Mouse (Mus musculus) testis, adult 2 months (tissue): ENCODE data around the gene Myh9.
A peak's percentile ranks its signal among the peaks of the same experiment; 100 is the strongest.

Source experiments
- CTCF ChIP-seq: fragments of 200-500 bp; IDR thresholded peaks from 2 replicates; pipeline ENCODE4 v1.5.1; 2012; ENCODE audit warnings: low read depth, mild to moderate bottlenecking, inconsistent platforms, low read length, moderate library complexity; ENCODE audit not compliant: control insufficient read depth, insufficient read depth, insufficient replicate concordance
- POLR2A ChIP-seq: fragments of 200-500 bp; IDR thresholded peaks from 2 replicates; pipeline ENCODE4 v1.6.1; 2012; ENCODE audit warnings: low read depth, mild to moderate bottlenecking, inconsistent platforms, low read length, moderate library complexity; ENCODE audit not compliant: control insufficient read depth

- TF ChIP-seq CTCF (peak; percentile 28; the same call in 1 of the 2 replicates), POLR2A (no peak)
Observed at GRCm38 (mm10) chr15:77750461-77750860, 91.5 kb downstream of the Myh9 start.
